Mouse (Mus musculus) kidney, postnatal 25 days (tissue): ENCODE measurements around the gene Map2k2.
A peak's percentile ranks its signal among the peaks of the same experiment; 100 is the strongest.

ENCODE experiments used
- DNase-seq, 2 experiments: peaks; one replicate each; pipeline ENCODE4 v3.0.0; 2021; ENCODE audit warnings: mixed read lengths in 2 of 2

The Map2k2 gene

DNA sequence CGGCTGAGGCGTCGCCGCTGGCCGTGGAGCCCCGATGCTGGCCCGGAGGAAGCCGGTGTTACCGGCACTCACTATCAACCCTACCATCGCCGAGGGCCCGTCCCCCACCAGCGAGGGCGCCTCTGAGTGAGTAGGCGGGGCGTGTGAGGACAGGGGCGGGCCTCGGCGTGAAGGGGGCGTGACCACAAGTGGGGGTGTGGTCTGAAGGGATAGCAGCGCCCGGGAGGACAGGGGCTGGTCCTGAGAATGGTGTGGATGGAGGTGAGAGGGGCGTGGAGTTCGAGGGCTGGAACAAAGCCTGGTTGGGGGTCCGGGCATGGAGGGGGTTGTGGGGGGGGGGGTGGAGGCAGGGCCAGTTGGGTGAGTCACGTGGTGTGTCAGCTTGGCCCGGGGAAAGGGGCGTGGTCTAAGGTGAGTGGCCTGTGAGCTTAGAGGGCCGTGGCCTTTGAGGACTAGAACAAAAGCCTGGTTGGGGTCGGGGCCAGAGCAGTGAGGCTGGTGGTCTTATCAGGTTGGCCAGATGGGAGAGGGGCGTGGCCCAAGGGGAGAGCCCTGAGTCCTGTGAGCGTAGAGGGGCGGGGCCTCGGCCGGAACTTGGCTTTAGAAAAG, 502 bp downstream of the Map2k2 start:
- peak; percentile 88 to 93 for DNase-seq

DNA sequence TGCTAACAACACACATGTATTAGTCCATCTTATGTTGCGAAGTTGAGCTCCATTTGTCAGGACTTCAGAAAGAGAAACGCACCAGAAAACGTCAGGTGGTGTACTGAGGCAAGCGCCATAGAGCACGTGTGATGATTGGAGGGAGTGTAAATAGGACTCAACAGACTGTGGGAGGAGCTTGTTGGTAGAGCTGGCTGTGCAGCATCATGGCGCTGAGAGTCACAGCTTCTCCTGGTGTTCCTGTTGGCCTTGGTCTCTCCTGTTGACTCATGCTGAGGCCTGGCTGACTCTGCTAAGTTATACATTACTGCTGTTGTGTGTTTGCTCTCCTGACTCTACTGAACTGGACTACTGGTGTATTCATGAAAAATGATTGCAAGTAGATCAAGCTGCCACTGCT, 7.2 kb downstream of the Map2k2 start:
- no peak for DNase-seq

DNA sequence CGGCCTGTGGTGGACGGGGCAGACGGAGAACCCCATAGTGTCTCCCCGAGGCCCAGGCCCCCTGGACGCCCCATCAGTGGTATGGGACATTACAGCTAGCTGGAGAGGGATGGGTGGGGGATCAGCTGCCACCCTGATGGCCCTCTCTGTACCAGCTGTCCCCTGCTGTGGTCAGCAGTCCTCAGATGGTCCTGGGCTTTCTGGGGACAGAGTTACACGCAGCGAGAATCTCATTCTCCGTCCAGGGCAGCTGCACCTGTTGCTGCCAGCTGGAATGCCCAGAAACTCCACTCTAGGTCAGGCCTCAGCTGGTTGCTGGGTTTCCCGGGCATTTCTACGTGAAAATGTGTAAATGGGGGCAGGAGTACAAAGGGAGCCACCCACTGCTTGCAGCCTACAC, 13.9 kb downstream of the Map2k2 start:
- DNase-seq: no peak

DNA sequence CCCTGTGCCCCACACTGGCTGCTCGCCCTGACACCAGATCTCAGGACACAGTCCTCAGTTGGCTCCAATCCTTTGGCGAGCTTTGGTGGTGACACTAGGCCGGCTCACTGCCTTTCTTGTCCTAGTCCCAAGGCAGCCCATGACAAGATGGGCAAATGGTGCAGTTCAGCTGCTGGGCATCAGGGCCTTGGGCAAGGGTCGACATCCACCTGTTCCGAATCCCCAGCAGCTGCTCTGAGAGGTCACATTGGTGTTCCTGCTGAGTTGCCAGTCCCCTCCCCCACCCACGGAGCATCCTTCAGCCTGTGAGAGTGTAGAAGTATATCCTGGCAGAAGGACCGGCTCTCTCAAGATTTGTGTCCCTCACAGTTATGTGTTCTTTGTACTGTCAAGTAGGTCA, 14.9 kb downstream of the Map2k2 start:
- no peak for DNase-seq

DNA sequence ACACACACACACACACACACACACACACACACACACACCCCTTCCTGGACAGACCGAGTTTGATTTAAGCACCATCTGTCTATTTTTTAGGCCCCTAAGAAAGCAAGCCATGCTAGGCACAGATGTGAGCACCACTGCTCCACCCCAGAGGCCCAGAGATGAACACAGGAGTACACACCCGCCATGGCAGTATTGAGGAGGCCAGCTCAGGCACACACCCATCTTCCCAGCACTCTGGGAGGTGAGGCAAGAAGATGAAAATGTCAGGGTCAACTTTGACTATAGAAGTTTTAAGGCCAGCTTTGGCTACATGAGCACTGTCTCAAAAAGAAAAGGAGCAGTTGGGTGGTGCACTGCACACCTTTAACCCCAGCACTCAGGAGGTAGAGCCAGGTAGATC, 17.2 kb downstream of the Map2k2 start:
- DNase-seq: no peak

DNA sequence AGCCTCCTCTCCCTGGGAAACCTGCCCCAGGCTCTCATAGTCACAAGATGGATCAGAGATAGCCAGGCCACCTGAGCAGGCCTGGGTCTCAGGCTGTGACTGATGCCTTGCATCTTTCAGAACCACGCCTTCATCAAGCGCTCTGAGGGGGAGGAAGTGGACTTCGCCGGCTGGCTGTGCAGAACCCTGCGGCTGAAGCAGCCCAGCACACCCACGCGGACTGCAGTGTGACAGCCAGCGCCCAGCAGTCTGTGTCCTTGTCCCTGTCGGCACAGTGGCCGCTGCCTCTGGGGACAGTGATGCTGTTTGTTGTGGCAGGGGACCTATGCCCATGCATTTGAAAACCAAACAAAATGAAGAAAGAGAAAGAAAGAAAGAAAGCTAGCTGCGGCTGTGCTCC, 17.8 kb downstream of the Map2k2 start:
- DNase-seq: no peak

DNA sequence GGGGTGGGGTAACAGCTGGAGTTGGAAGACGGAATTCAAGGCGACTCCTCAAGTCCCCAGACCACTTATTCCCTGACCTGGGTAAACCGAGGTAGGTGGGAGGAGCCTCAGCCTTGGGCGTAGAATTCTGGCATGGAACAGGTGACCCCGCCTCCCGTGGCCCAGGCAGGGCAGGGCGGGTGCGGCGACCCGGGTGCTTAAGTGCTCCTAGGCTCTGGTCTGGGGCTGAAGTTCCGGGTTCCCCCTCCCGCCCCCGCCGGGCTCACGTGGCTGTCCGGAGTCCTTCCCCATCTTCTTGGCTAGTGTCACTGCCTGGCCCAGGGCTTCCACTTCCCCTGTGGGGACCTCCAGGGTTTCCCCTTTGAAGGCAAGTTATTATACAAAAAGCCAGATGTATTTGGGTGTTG, 28.5 kb downstream of the Map2k2 start:
- DNase-seq: peak; percentile 82 to 94

DNA sequence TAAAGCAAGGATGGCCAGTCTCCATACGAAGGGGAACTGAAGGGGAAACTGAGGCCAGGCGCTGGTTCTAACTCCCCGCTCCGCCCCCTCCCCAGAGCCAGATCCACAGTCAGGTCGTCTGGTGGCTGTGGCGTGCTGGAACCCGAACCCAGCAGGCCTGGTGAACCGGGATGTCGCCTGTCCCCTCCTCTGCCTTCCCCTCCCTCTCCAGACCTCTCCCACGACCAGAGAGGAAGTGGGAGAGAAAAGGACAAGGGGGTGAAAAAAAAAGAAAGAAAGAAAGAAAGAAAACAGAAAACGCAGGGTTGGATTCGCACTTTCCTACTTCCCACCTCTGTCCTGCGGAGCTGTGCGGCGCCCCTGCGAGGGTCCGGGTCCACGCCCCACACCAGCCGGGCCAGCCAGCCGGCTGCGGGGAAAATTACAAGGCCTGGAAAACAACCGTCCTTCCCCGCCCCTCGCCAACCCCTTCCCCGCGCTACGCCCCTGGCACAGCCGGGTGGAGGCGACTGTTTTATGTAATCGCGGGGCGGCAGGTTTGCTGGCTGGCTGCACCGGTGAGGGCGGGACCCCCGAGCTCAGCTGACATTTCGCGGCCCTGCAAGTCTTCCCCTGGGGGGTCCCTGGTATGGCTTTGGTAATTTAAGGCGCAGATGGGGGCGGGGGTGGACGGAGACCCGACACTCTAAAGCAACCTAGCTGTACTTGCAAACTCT, 29.4 kb downstream of the Map2k2 start, which contains the start of gene Zbtb7a:
Gene Zbtb7a (plus strand): TSS at position 255 of the 716 bp plus-strand sequence.
- DNase-seq: peak; percentile 58 to 86

DNA sequence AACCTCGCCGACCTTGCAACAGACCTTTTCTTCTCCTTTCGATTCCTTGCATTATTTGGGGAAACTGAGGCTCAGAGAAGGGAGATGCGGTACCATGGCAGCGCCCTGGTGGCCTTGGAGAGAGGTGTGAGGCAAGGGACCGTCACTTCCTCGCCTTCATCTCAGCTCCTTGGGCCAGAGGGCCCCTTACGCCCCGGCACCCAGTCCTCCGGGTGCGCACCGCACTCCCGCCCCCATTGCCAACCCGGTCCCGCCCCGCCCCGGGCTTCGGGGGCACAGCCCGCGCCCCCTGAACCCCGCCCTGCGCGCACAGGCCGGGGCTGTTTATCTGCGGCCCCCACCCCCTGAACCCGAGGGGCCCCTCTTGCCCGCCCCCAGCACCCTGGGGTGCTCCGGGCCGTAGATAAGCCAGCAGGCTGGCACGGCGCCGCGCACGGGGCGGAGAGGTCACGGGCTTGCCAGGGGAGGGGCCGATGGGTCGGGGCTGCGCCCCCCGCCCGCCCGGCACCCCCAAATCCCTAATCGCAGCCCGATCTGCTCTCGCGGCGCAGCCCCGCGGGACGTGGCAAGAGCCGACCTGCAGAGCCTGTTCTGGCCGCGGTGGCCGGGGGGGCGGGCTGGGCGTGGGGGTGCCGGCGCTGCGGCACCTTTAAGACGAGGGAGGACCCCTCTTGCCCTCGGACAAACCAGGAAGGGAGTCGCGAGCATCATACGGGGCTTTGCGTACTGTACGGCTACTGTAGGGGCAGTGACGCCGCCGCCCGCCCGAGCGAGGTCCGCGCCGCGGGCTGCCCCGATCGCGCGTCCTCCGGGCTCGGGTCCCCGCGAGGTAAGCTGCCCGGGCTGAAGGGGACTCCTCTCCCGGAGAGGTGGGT, 30.4 kb downstream of the Map2k2 start:
- DNase-seq: peak; percentile 75 to 92

DNA sequence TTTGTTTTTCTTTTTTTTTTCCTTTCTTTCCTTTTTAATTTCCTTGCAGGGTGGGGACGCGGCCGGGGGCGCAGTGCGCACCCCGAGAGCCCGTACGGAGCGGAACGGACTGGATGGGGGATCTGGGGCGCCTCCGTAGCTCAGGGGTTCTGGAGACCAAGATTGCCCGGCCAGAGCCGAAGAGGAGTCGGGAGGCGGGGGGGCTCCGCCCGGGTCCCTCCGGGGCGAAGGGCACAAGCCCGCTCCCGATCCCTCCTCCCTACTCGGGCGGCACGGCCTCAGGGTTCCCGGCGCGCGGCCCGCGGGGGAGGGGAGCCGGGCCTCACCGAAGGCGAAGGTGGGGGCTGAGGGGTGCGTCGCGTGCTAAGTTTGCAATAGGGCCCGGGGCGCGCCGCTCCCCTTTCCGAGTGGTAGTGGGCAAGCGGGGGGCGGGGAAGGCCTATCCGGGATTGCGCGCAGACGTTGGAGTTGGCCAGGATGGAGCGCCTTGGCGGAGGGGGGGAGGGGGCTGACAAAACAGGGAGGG, 31.1 kb downstream of the Map2k2 start:
- peak; percentile 82 to 96 for DNase-seq

DNA sequence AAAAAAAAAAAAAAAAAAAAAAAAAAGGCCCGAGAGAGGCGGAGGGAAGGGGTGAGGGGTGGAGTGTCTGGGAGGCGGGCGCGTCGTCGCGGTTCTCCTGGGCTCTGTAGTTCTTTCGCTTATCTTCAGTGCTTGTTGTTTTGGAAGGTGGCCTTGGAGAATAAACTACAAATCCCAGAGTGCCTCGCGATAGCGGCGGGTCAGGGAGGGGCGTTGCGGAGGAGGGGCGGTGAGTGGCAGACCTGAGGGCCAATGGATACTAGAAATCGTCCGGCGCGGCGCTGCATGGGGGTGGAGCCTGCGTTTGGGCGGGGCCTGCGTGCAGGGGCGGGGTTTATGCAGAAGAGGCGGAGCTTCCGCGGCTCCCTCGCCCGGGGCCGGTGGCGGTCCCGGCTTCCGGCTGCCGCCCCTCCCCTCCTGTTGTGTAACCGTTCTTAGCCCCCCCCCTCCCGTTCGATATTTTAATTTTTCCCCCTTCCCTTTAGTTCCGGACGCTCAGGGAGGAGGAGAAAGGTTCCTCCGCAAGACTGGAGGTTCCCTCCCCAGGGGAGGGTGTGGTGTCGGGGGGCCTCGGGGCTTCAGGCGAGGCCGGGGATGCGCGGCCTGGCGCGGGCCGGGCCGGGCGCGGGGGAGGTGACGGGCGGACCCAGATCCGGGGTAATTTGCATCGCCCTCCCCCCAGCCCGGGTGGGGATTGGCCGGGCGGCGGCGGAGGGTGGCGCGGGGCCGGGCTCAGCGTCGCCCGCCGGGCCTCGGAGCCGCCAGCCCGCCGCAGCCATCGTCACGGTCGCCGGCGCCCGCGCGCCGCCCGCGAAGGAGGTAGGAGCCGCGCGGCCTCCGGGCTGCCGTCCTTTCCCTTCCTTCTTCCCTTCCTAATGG, 31.8 kb downstream of the Map2k2 start:
- peak; percentile 98 to 99 for DNase-seq

DNA sequence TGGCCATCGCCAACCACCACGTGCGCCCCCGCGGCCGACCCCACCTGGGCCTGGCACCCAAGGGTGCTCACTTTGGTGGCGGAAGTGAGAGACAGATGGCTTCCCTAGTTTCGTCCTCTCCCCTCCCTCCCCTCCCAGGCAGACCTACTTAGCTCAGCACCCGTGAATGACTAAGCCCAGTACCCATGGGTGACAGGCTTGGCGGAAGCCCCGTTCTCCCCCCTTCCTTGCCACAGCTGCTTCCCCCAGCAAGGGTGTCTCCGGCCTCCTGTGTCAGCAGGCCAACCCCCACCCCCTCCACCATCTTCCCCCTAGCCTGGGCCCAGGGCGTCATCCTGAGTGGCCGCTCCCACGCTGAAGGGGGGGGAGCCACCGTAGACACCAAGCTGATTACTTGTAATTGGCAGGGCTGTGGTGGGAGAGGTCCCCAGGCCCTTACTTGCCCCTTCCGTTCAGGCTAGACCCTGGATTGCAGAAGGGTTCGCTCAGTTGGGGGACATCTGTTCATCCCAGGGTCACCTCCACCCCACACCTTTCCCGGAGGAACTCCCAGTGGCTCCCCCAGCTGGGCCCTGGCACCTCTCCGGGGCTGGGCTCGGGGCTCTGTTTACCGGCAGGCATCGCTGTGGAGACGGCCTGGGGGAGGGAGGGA, 32.5 kb downstream of the Map2k2 start:
- peak; percentile 29 to 74 for DNase-seq

DNA sequence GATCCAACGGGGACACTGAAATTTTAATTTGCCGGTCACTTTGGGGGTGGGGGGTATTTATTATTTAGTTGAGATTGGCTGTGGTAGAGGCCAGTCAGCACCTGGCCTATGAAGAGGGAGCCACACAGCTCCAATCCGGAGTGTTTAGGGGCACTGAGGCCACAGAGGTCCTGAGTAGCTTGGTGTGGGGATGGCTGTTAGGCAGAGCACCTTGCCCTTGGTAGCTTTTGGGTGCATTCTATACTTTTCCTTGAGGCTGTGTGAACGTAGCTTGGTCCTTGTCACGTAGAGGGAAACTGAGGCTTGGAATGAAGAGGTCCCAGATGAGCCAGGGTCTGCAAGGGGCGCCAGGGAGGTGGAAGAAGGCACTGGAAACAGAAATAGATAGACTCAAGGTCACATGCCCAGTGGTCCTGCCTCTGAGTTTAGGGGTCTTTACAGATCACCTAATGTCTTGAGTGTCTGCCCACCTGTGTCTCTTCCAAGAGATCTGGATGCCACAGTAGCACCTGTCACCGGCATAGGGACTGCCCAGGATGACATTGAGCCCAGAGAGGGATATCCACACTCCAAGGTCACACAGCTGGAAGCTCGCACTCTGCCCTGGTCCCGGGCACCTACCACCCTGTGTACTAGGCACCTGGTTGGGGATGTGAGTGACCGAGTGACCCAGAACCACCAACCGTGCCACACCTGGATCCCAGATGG, 33.3 kb downstream of the Map2k2 start:
- DNase-seq: no peak

DNA sequence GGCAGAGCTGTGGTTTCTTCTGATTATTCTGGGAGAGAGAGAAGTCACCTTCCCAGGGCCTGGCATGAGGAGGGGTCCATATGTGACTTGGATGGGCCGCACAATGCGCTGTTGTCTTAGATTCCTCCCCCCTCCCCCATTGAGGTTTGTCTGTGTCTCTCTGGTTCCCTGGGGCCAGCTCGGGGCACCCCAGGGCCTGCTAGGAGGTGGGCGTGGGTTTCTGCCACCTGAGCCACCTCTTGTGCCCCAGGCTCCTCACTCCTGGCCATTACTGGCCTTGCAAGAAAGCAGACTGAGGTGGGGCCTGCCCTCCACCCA, 33.8 kb downstream of the Map2k2 start:
- DNase-seq: no peak

DNA sequence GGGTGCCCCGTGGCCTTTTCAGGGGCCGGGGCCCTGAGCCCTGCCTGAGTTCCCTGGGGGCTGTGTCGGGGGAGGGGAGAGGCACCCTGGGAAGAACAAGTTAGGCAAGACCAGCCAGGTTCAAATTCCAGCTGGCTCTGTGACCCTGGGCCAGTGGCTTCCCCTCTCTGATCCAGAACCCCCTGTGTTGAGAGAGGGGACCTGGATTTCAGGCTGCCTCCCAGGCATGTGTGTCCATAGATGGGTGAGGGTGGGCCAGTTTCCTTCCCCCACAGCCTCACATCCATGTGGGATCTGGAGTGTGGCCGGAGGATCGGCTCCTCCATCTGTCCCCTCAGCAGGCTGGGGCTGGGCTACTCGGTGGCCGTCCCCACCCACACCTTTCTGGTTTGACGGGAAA, 34.3 kb downstream of the Map2k2 start:
- DNase-seq: peak; percentile 20 to 66

DNA sequence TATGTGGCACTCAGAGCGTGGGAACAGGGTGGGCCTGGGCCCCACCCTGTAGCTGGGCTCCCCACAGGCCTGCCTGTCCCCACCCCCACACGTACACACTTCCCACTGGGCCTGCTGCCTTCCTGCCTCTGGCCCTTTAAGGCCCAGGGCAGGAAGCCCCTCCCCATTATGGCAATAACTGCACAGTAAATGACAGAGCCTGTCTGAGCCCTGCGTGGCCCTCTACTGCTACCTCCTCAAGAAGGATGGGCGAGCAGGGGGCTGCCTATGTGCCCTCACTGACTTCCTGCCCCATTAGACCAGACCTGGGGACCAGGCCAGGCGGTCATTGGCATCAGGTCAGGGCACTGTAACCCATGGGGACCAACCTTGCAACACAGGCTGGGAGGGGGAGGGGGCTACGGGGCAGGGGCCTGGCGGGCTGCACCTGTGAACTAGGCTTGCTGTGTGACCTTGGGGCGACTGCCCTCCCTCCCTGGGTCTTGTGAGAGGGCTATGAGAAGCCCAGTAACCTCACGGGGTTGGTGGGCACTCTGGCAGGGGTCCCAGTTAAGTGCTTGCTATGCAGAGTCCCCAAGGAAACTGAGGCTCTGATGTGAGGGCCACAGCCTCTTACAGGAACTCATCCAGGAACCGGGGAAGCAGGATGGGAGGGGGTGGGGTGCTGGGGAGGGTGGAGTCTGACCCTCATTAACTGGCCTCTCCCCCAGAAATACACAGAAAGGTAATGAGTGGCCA, 35.2 kb downstream of the Map2k2 start:
- peak; percentile 36 to 69 for DNase-seq

DNA sequence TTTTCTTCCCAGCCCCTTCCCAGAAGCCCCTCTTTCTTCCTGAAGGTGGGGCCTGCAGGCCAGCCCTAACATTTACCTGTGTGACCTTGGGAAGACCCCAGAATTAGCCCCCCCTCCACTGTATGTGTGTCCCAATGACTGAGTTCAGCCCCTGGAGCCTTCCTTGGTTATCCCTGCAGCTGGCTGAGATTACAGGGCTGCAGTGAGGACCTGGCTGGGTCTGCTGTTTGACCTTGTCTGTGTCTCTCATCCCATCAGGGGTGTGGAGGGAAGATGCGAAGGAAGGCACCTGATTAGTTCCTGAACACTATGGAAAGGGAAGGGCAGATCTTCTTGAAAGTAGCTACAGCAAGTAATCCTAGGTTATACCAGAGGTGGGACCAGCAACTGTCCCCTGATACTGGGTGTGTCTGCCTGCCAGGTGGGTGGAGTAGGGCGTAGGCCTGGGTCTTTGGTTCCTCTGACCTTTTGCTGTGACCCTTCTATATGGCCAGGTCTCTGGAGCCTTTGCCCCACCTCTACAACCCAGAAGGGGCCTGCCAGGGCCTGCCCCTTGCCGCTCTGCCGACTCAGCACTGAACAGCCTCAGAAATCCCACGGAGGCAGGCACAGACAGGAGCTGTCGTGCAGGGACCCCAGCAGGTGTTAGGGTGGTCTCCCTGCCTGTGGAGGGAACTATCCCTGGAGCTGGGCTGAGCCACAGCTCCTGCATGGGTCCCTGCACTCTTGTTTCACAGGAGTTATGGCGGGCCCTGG, 35.9 kb downstream of the Map2k2 start:
- DNase-seq: no peak

DNA sequence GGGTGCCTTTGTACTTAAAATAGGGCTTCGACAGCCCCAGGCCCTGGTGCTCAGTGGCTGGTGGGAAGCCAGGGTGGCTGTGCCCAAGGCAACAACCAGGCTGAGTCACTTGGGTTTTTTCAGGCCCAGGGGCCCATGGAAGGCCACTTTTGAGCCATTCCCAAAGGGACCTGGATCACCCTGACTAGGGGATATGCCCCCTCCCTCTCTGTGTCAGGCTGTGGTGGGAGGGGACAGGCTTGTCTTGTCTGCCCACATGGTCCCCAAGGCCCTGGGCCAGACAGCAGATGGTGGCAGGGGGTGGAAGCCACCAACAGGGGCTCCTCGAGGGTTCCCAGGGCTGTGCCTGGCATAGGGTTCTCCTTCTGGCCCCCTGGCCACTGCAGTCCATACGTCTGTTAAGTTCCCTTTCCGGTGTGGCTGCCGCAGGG, 36.9 kb downstream of the Map2k2 start:
- DNase-seq: no peak

DNA sequence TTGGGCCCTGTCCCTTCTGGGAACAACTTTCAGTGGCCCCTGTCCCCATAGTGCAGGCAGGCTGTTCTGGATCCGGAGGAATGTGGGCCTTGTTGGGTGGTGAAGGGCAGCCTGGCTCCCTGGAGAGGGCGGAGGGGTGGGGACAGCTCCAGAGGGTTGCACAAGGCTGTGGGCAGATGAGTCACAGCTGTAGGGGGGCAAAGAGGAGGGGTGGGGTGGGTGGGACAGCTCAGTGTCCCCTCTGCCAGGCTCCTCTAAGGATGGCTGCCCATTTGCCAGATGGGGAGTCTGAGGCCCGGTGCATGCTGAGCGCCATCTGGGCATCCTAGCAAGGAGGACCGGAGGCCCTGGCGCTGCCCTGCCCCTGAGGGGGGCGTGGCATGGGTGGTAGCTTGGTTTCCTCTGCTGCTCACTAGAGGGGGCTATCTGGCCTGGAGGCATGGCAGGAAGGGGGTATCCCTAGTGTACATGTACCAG, 37.5 kb downstream of the Map2k2 start:
- no peak for DNase-seq
